Mouse (Mus musculus): ENCODE results near the gene Rprd1b. TPM values are rescaled to one million over a fixed set of nuclear protein-coding genes. Genes with fewer than 3 reads are reported as not detected.

Rprd1b gene
- polyA plus RNA-seq (2017; shearing (Covaris generic)), result 41.4 TPM

DNA sequence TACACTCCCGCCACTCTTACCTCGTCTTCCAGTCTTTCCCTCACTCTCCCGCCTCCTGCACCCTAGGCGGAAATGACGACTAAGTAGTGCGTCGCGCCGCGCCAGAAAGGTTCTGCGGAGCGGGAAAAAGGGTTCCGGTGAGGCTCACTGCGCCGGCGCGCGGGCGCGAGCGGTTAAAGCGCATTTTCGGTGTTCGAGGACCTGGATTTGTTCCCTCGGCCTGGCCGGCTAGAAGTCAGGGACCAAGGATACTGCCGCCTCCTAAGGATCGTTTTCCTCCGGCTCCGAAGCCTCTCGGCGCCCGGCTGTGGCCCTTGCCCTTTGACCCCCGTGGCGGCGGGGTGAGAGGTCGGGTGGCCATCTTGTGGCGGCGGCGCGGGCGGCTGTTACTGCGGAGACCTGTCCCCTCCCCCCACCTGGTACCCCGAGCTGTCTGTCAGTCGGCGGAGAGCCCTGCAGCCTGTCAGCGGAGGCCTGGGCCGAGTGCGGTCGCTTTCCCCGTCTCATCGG is at the start of gene Rprd1b, which contains the start of gene Tti1:
TSS of gene Rprd1b (plus strand) at position 144 of the 510 bp plus-strand sequence.
TSS of gene Tti1 (minus strand) at position 80 of the 510 bp plus-strand sequence.

DNA sequence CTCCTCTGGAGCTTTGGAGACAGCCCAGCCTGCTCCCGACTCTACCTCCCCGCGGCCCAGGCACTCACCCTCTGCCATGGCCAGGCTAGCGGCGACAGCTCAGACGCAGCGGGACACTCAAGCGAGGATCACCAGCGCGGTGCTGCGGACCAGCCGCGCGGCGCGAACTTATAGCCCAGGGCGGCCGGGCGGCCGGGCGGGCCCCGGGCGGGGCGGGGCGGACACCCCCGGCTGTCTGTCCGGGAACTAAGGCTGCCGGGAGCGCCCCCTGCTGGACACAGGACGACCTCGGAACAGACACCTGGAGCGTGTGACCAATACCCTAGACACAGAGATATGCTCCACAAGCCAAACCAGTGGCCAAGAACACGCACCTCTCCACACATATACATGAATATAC is 117.9 kb downstream of the Rprd1b start, which contains the start of gene Tgm2:
TSS of gene Tgm2 (minus strand) at position 214 of the 400 bp plus-strand sequence.

Other genes starting within 250 kb of the Rprd1b start
- gene Vstm2l, start 113.8 kb upstream of the Rprd1b start, polyA plus RNA-seq (2017; shearing (Covaris generic)), result not detected
- gene Tti1, start 64 bp upstream of the Rprd1b start, polyA plus RNA-seq (2017; shearing (Covaris generic)), result 24.1 TPM
- gene Tgm2, start 117.9 kb downstream of the Rprd1b start, polyA plus RNA-seq (2017; shearing (Covaris generic)), result 4.7 TPM
- gene D630003M21Rik, start 200.7 kb downstream of the Rprd1b start, polyA plus RNA-seq (2017; shearing (Covaris generic)), result not detected
- gene Bpi, start 229.6 kb downstream of the Rprd1b start, polyA plus RNA-seq (2017; shearing (Covaris generic)), result not detected

Measured in CD4-positive, CD25-positive, alpha-beta regulatory T cell (primary cell).